Mouse (Mus musculus) c-Kit-positive CD71-positive TER-119-positive erythroid progenitor cells, embryonic 14.5 days (primary cell): Measurements from ENCODE around the gene Esyt1.
"Not testable (repeated sequence)": the region's sequence is repeated elsewhere in the genome, so short reads cannot be mapped to it uniquely, and the experiment has no call there.

ENCODE experiments used
- DNase-seq: peaks from one replicate; pipeline ENCODE4 v3.0.0-alpha.2; 2013; ENCODE audit warnings: low spot score

Esyt1 gene

GRCm38 (mm10) chr10:128538340-128538870 lies 12.7 kb upstream of the Esyt1 start:
- DNase-seq: no peak

DNA sequence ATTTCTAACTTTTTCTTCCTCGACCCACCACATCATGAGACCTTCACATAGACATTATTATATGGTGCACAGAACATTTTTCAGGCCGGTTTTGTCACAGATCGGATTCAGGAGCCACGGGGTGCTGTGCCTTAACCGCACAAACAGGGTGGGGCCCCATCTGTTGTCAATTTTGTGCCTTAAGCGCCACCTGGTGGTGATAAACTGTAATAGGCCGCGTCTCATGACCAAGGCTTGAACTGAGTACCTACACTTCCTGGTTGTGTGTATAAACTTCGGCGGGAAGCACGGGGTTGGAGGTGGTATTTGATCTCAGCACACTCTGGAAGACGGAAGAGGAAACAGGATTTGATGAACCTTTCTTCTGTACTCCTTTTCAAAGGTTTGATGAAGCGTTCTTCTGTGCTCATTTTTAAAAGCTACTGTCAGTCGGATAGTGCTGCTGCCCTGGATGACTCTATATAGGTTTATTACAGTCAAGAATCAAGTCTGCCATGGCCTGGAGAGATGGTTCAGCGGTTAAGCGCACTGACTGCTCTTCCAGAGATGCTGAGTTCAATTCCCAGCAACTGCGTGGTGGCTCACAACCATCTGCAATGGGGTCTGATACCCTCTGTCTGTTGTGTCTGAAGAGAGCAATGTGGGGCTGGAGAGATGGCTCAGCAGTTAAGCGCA lies 10.7 kb upstream of the Esyt1 start:
- DNase-seq: peak; percentile 96

DNA sequence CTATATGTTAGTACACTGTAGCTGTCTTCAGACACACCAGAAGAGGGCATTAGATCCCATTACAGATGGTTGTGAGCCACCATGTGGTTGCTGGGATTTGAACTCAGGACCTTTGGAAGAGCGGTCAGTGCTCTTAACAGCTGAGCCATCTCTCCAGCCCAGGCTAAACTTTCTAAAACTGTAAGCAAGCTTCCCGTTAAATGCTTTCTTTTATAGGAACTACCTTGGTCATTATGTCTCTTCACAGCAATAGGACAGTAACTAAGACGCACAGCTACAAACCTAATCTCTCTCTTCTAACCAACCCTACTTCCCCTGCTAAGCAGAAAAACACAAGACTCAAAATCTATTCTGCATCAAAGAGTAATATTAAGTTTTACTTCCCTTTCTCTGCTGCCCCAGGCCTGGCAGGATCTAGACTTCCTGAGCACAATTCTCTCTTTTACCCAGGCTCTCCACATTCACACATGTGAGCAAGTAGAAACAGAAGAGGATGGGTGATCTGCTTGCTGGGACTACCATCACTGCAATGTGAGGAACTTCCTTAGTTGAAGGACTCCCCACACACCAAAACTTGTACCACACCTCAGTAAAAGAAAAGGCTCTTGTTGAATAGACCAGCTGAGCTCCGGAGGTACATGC lies 10.1 kb upstream of the Esyt1 start:
- no peak for DNase-seq

GRCm38 (mm10) chr10:128535206-128535605 lies 9.5 kb upstream of the Esyt1 start:
- DNase-seq: no peak

- DNase-seq: no peak
These were observed 990 bp upstream of the Esyt1 start for GRCm38 (mm10) chr10:128526366-128527356.

DNA sequence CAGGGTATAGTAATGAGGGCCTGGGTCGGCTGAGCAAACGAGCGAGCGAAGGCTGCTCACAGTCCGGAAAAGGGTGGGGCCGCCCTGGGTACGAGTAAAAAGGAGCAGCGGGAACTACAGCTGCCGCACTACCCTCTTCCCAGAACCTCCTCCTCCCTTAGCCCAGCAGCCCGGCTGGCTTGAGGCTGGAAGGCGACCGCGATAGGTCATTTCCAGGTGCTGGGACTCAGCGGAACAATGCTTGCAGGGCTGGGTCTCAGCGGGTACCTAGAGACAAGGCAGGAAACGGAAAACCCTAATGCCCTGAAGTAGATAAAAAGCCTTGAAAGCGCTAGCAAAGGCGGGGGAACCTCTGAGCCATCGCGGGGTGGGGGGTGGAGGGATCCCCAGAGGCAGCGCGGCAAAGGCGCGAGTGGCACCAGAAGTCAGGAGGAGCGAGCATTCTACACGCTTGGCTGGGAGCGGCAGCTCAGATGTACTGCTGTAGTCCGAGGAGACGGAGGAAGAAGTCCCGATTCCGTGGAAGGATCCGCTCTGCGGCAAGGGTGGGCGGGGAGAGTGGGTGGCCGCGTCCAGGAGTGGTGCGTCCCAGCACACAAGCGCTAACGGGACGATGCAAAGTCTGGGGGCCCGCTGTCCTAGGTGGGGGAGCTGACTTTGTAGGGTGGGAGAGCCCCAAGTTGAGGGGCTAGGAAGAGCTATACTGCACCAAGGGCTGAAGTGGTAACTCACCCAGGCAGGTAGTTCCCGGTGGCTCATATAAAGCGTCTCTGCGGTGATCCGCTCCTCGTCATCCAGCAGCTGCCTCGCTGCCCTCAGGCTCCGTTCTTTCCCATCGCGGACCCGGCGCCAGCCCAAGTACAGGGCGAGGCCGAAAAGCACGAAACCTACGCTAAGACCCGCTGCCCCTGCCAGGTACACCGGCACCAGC lies 674 bp downstream of the Esyt1 start:
- DNase-seq: peak; percentile 52

DNA sequence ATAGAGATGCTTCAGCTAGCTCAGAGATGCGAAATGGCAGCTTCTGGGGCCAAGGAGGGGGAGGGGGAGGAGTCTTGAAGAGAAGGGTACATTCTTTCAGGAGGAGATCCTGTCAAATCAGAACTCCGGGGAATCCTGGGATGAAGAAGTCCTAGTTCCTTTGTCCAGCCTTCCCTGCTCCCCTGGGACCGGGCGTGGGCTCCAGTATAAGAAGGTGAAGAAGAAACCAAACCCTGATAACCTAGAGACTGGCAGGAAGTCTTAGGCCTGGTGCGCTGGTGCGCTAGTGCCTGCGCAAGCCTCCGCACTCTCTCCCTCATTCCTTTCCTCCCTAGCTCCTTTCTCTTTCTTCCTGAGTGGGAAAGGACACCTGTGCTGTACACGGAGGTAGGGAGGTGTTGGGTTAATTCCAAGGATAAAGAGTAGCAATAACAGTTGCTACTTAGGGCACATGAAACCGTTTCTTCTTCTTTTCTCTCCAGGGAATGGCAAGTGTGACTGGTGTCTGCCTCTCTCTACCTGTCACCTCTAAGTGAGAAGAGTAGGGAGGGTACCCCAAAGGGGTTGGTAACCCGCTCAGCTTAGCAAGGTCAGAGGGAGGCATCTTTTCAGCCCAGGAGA lies 1.4 kb downstream of the Esyt1 start:
- no peak for DNase-seq

DNA sequence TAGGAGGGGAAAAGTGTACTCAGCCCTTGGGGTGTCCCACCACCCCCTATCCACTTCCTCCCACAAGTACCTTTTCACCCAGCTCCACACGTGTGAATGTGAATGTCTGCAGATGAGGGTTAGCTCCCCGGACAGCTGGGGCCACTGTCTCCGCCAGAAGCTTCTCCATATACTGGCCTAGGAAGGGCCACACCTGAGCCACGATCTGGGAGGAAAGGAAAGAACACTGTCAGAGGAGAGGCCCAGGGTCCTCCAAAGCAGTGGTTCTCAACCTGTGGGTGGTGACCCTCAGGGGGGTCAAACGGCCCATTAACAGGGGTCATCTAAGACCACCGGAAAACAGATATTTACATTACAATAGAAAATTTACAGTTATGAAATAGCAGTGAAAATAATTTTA lies 3.3 kb downstream of the Esyt1 start:
- no peak for DNase-seq

GRCm38 (mm10) chr10:128520591-128520990 lies 5.1 kb downstream of the Esyt1 start:
- no peak for DNase-seq

- no peak for DNase-seq
These were observed 6.8 kb downstream of the Esyt1 start for GRCm38 (mm10) chr10:128518833-128519232.

DNA sequence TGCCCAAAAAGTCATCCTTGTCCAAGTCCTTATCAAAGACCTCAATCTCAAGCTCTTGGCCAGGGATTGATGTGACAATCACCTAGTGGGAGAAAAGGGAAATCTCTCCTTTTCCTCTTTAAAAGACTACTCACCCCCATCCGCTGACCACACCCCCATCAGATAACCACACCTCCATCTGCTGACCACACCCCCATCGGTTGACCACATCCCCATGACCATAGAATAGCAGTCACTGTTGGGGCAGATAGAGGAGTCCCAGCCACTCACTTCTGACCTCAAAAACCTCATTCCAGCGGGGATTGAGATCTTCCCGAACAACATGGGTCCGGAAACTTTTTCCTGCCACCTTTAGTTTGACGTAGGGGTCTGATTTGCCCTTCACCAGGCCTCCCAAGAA lies 9.0 kb downstream of the Esyt1 start:
- no peak for DNase-seq

DNA sequence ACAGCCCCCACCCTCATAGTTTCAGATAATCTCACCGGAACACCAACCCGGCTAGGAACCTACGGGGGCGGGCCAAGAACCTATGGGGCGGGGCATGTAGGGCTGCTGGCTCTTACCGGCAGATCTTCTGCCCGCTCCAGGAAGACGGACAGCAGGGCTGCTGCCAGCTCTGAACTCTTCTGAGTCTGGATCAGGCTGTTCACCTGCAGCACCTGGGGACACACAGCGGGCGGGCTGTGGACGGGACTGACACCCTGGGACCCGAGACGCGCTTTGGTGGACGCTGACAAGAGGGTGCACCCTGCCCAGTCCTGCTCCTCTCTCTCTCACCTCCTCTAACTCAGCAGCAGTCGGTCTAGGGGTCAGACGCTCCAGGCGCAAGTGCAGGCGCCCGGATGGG lies 9.6 kb downstream of the Esyt1 start:
- no peak for DNase-seq

DNA sequence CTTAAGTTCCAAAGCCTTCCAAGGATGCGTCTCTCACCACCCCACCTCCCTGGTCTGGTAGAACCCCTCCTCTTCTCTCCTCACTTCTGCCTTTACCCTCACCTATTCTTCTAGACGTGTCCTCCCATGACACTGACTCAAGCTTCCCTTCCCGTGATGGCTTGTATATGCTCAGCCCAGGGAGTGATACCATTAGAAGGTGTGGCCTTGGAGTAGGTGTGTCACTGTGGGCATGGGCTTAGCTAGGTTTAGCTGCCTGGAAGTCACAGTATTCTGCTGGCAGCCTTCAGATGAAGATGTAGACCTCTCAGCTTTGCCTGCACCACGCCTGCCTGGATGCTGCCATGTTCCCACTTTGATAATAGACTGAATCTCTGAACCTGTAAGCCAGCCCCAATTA lies 10.6 kb downstream of the Esyt1 start:
- DNase-seq: no peak

DNA sequence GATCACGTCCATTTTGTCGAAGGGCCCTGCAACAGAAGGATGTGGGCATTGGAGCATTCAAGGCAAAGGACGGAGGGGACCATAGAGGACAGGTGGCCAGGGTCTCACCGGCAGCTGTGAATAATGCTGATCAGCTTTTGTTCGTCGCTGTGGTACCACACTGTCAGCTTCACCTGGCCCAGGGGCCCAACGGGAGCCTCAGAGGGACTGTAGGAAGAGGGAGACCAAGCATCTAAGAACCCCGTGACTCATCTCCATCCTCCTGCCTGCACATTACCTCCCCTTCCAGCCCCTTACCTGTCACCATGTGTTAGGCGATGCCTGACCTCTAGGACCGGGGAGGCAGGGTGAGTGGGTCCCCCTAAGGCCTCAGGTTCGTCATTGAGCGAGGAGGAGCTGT lies 13.9 kb downstream of the Esyt1 start:
- no peak for DNase-seq

- no peak for DNase-seq
These were observed 14.5 kb downstream of the Esyt1 start for GRCm38 (mm10) chr10:128511189-128511588.

DNA sequence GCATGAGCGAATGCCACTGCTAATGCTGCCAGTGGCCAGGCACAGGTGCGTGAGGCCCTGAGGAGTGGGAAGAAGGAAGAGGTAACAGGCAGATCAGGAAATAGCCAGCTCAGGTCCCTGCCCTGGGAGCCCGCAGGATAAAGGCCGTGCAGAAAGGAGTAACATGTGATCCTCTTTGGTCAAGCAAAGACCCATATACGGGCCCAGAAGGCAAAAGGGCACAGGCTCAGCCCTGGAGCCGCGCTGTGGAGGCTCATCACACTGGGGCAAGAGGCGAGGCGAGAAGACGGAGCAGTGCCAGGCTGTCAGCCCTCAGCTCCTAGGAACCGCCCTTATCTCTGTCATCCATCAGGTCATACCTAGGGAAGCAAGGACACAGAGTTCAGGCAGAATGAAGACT lies 15.4 kb downstream of the Esyt1 start:
- no peak for DNase-seq

DNA sequence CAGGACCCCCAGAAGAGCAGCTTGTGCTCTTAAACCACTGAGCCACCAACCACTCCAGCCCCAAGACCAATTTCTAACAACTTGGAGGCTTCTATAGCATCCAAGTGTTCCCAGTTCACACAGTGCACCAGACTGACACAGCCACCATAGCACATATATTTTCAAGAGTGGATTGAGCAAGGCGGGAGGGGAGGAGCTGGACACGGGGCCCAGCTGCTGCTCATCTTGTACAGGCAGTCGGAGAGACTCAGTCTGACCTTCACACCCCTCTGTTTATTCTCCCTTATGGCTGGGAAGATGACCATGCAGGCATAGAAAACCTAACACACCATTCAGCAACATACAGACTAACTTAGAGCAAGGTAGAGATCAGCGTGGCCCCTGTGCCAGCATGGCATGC lies 15.8 kb downstream of the Esyt1 start:
- DNase-seq: no peak

DNA sequence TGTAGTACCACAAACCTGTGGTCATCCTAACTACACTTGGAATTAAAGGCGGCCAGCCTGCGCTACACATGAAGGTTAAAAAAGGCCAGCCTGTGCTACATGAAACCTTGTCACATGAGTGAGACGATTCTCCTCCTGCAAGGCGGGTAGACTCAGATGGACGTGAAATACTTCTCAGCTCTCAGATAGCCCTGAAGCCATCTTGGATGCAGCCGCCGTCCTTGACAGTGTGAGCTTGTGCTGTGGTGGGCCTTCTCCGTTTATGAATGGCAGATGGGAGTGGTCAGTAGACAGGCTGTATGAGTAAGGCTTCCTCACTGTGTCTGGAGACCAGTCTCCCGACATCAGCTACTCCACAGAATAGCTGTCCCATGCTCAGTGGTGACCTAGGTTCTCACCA lies 16.5 kb downstream of the Esyt1 start:
- DNase-seq: no peak

DNA sequence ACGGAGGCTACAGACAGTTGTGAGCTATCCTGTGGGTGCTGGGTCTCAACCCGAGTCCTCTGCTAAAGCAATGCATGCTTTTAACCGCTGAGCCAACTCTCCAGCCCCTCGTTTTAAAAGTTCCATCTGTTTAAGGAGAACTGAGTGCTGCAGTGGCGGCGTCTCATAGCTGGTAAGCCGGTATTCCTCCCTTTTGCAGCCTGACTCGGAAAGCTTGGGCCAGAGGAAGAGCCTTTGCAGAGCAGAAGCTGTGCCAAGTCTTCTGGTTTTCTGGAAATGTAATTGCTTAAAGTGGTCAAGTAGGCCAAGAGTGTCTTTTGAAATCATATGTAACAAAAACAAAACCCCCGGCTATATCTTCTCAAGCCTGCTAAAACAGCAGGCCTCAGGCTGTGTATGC lies 17.4 kb downstream of the Esyt1 start:
- no peak for DNase-seq

DNA sequence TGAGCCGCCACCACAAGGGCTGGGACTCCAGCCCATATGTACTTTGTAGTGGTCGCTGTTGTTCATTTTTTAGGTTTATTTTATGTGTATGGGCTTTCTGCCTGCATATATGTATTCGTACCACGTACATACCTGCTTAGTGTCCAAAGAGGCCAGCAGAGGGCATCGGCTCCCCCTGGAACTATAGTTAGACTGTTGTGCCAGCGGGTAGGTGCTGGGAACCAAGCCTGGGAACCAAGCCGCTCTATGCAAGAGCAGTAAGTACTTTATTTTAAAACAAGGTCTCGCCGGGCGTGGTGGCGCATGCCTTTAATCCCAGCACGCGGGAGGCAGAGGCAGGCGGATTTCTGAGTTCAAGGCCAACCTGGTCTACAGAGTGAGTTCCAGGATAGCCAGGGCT lies 19.7 kb downstream of the Esyt1 start:
- no peak for DNase-seq

GRCm38 (mm10) chr10:128505371-128505667 lies 20.4 kb downstream of the Esyt1 start:
- not testable (repeated sequence) for DNase-seq
